Mouse (Mus musculus): ENCODE results near the gene Atg7. TPM values are rescaled to one million over a fixed set of nuclear protein-coding genes. Genes with fewer than 3 reads are reported as not detected.

Gene Atg7
- polyA plus RNA-seq, 1 experiment from 2014 or later, result 14.0 TPM

DNA sequence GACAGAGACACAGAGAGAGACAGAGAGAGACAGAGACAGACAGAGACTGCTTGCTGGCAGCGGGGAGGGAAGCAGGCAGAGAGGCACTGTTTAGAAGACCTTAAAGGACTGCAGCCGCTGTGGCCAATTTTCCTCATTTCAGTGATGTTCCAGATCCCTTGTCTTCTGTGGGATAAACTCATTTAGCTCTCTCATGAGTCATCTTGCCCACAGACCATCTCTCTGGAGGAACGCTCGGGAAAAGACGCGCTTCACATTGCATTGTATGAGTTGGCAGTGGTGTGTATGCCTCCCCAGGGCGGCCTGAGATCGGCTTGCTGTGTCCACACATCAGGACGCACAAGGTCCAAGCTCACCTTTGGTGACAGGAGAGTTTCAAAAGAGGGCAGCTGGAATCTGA lies 151.8 kb downstream of the Atg7 start:
- TF ChIP-seq CTCF (IDR thresholded peaks at IDR 0.05; ENCODE audit: low read depth) (no peak), EP300 (optimal IDR thresholded peaks at IDR 0.05) (no peak)
- no peak for ATAC-seq (ENCODE audit: low FRiP score, low TSS enrichment)

GRCm38 (mm10) chr6:114795706-114796325 lies 152.9 kb downstream of the Atg7 start:
- H3K9me3 ChIP-seq (ENCODE audit: control insufficient read depth, low read length), result no peaks in the 10 kb centered on the region
- WGBS, result 82% methylated on average over 7 of the region's 7 CpGs
- no peaks in the 10 kb centered on the region for H3K4me1 ChIP-seq (replicated peaks; ENCODE audit: control insufficient read depth, insufficient read depth)
- H3K27me3 ChIP-seq (ENCODE audit: control insufficient read depth, insufficient read depth, low read length), result no peaks in the 10 kb centered on the region
- H3K4me3 ChIP-seq (ENCODE audit: low read depth, low read length), result no peak overlapping the region
- H3K27ac ChIP-seq (replicated peaks), result no peak overlapping the region
- DNase-seq (ENCODE audit: low spot score) (no peak), ATAC-seq (ENCODE audit: low FRiP score, low TSS enrichment) (no peak)
- TF ChIP-seq CTCF (IDR thresholded peaks at IDR 0.05; ENCODE audit: low read depth), result no peak
- TF ChIP-seq EP300 (optimal IDR thresholded peaks at IDR 0.05), result no peak
- no peak overlapping the region for H3K9ac ChIP-seq (ENCODE audit: low read length)
- H3K4me2 ChIP-seq (replicated peaks; ENCODE audit: low read depth), result no peak overlapping the region
- no peaks in the 10 kb centered on the region for H3K36me3 ChIP-seq (ENCODE audit: control insufficient read depth, insufficient read depth, low read length)

More for the DNA sequence above, 151.8 kb downstream of the Atg7 start:
- no peak overlapping the region for H3K9ac ChIP-seq (ENCODE audit: low read length)
- no peaks in the 10 kb centered on the region for H3K36me3 ChIP-seq (ENCODE audit: control insufficient read depth, insufficient read depth, low read length)
- H3K4me2 ChIP-seq (replicated peaks; ENCODE audit: low read depth), result no peak overlapping the region
- WGBS, result 82% methylated on average over 9 of the region's 9 CpGs
- no peaks in the 10 kb centered on the region for H3K27me3 ChIP-seq (ENCODE audit: control insufficient read depth, insufficient read depth, low read length)
- no peak overlapping the region for H3K27ac ChIP-seq (replicated peaks)
- H3K4me1 ChIP-seq (replicated peaks; ENCODE audit: control insufficient read depth, insufficient read depth), result no peaks in the 10 kb centered on the region
- DNase-seq (ENCODE audit: low spot score), result no peak
- no peaks in the 10 kb centered on the region for H3K9me3 ChIP-seq (ENCODE audit: control insufficient read depth, low read length)
- no peak overlapping the region for H3K4me3 ChIP-seq (ENCODE audit: low read depth, low read length)

DNA sequence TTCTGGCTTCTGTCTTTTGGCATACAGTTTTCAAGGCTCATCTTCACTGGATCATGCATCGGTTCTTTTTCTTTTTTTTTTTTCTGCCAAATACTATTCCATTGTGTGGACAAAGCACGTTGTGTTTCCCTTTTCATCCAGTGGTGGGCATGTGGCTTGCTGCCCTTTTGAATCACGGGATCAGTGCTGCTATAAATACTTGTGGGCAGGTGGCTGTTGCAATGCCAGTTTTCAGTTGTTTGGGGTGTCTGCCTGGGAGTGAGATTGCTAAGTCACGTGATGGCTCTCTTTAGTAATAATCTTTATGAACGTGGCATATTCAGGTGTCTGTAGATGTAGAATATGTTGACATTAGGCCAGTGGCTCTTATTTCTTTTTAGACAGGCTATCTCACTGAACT lies 155.0 kb downstream of the Atg7 start:
- no peak overlapping the region for H3K9ac ChIP-seq (ENCODE audit: low read length)
- WGBS, result 58% methylated on average over 5 of the region's 5 CpGs
- TF ChIP-seq CTCF (IDR thresholded peaks at IDR 0.05; ENCODE audit: low read depth) (no peak), EP300 (optimal IDR thresholded peaks at IDR 0.05) (no peak)
- no peak for DNase-seq (ENCODE audit: low spot score)
- H3K4me1 ChIP-seq (replicated peaks; ENCODE audit: control insufficient read depth, insufficient read depth), result no peaks in the 10 kb centered on the region
- H3K36me3 ChIP-seq (ENCODE audit: control insufficient read depth, insufficient read depth, low read length), result no peaks in the 10 kb centered on the region
- no peak overlapping the region for H3K4me3 ChIP-seq (ENCODE audit: low read depth, low read length)
- no peak overlapping the region for H3K27ac ChIP-seq (replicated peaks)
- H3K9me3 ChIP-seq (ENCODE audit: control insufficient read depth, low read length), result no peaks in the 10 kb centered on the region
- ATAC-seq (ENCODE audit: low FRiP score, low TSS enrichment), result no peak
- H3K27me3 ChIP-seq (ENCODE audit: control insufficient read depth, insufficient read depth, low read length), result no peaks in the 10 kb centered on the region
- no peak overlapping the region for H3K4me2 ChIP-seq (replicated peaks; ENCODE audit: low read depth)

- no peak for ATAC-seq (ENCODE audit: low FRiP score, low TSS enrichment)
- H3K27ac ChIP-seq (replicated peaks), result no peak overlapping the region
- H3K4me2 ChIP-seq (replicated peaks; ENCODE audit: low read depth), result no peak overlapping the region
- DNase-seq (ENCODE audit: low spot score), result no peak
- no peaks in the 10 kb centered on the region for H3K9me3 ChIP-seq (ENCODE audit: control insufficient read depth, low read length)
- H3K4me3 ChIP-seq (ENCODE audit: low read depth, low read length), result no peak overlapping the region
- no peak overlapping the region for H3K9ac ChIP-seq (ENCODE audit: low read length)
- 70% methylated on average over 4 of the region's 4 CpGs for WGBS
- no peaks in the 10 kb centered on the region for H3K27me3 ChIP-seq (ENCODE audit: control insufficient read depth, insufficient read depth, low read length)
- H3K4me1 ChIP-seq (replicated peaks; ENCODE audit: control insufficient read depth, insufficient read depth), result no peaks in the 10 kb centered on the region
- TF ChIP-seq EP300 (optimal IDR thresholded peaks at IDR 0.05), result no peak
- no peak for TF ChIP-seq CTCF (IDR thresholded peaks at IDR 0.05; ENCODE audit: low read depth)
- no peaks in the 10 kb centered on the region for H3K36me3 ChIP-seq (ENCODE audit: control insufficient read depth, insufficient read depth, low read length)
These were observed 155.8 kb downstream of the Atg7 start for GRCm38 (mm10) chr6:114798715-114799114.

DNA sequence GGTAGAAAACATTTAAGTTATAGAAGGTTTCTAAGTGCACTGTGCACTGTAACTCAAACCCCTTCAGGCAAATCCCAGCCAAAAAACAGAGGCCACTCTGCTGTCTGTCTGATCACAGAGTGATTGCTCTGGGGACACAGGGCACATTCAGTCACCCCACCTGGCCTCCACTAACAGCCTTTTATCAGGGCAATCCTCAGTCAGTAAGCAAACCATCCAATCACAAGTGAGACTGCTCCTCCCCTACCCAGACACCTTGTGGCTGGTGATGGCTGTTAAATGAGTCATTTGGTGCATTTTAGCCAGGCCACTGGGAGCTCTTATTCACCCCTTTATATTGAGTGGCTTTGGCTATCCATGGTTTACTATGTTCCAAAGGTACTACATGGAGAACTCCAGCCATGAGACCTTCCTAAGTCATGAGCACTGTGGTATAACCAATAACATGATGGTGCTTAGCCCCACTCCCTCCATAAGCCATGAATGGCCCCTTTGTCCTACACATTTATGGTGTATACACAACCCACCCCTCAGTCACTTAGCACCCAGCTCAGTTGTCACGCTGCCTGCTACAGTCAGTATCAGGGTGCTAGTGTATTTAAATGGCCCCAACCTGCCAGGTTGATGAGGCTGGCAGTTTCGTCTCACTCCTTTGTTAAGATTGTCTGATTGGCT lies 157.5 kb downstream of the Atg7 start:
- H3K4me2 ChIP-seq (replicated peaks; ENCODE audit: low read depth), result no peak overlapping the region
- ATAC-seq (ENCODE audit: low FRiP score, low TSS enrichment) (no peak), DNase-seq (ENCODE audit: low spot score) (no peak)
- H3K9ac ChIP-seq (ENCODE audit: low read length), result no peak overlapping the region
- no peak overlapping the region for H3K27ac ChIP-seq (replicated peaks)
- TF ChIP-seq CTCF (IDR thresholded peaks at IDR 0.05; ENCODE audit: low read depth), result no peak
- no peak for TF ChIP-seq EP300 (optimal IDR thresholded peaks at IDR 0.05)
- 60% methylated on average over 2 of the region's 2 CpGs for WGBS
- no peaks in the 10 kb centered on the region for H3K27me3 ChIP-seq (ENCODE audit: control insufficient read depth, insufficient read depth, low read length)
- H3K9me3 ChIP-seq (ENCODE audit: control insufficient read depth, low read length), result no peaks in the 10 kb centered on the region
- H3K4me3 ChIP-seq (ENCODE audit: low read depth, low read length), result no peak overlapping the region
- H3K4me1 ChIP-seq (replicated peaks; ENCODE audit: control insufficient read depth, insufficient read depth), result no peaks in the 10 kb centered on the region
- no peaks in the 10 kb centered on the region for H3K36me3 ChIP-seq (ENCODE audit: control insufficient read depth, insufficient read depth, low read length)

DNA sequence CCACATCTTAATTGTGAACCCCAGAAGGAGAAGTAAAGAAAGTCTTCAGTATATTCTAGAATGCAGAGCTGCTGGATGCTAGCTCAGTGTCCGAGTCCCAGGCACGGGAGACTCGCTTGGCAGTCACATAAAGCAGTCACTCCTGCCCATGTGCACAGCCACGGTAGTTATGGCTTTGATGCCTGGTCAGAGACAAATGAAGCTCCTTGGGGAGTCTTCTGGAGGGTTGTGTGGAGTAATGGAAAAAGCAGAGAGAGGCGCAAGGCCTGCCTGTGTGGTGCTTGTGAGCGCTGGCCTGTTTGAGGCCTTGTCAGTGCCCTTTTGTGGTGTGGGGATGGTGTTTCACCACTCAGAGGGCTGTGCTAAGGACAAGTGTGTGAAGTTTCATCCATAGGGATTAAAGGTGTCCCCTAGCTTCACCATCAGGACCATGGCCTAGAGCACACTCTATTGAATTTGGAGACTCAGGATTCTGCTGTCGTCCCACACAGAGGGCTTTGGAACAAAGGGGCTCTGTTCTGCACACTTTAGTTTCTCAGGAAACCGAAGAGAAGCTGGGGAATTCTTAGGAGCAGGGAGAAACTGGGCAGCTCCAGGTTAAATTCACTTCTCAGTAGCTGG lies 161.1 kb downstream of the Atg7 start:
- H3K9me3 ChIP-seq (ENCODE audit: control insufficient read depth, low read length), result no peaks in the 10 kb centered on the region
- no peak overlapping the region for H3K27ac ChIP-seq (replicated peaks)
- ATAC-seq (ENCODE audit: low FRiP score, low TSS enrichment) (no peak), DNase-seq (ENCODE audit: low spot score) (no peak)
- no peak overlapping the region for H3K4me2 ChIP-seq (replicated peaks; ENCODE audit: low read depth)
- H3K4me1 ChIP-seq (replicated peaks; ENCODE audit: control insufficient read depth, insufficient read depth), result no peaks in the 10 kb centered on the region
- no peak overlapping the region for H3K9ac ChIP-seq (ENCODE audit: low read length)
- no peak overlapping the region for H3K4me3 ChIP-seq (ENCODE audit: low read depth, low read length)
- H3K27me3 ChIP-seq (ENCODE audit: control insufficient read depth, insufficient read depth, low read length), result no peaks in the 10 kb centered on the region
- TF ChIP-seq EP300 (optimal IDR thresholded peaks at IDR 0.05) (no peak), CTCF (IDR thresholded peaks at IDR 0.05; ENCODE audit: low read depth) (no peak)
- no peaks in the 10 kb centered on the region for H3K36me3 ChIP-seq (ENCODE audit: control insufficient read depth, insufficient read depth, low read length)
- WGBS, result 73% methylated on average over 8 of the region's 8 CpGs

Data from stomach, postnatal 0 days (tissue).